Mouse (Mus musculus): ENCODE results near the gene Dip2b. TPM values are rescaled to one million over a fixed set of nuclear protein-coding genes. Genes with fewer than 3 reads are reported as not detected.

Dip2b gene
- polyA plus RNA-seq, 1 experiment from 2014 or later: 21.1 TPM

DNA sequence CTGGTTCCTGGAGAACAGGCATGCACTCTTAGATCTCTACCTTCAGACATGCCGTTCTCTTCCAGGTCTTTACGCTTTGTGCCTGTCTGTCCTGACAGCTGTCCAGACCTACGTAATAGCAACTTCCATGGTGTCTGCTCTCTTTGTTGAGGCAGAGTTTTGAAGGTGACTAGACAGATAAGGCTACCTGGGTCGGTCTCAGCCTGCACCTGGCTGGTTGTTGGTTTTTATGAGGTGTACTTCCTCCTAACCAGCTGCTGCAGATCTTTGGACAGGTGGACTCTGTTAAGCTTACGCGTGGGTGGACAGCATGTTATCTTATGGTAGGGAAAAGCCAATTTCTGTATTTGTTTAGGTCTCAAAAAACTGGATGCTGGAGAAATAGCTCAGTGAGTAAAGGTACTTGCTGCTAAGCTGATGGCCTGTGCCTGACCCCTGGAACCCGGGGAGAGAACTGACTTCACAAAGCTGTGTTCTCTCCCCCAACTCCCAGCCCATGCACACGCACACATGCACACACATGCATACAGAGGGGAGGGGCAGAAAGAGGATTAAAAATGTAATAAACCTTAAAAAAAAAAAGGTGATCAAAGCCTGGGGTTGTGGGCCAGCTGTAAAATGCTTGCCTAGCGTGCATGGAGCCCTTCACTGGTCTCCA is 74.0 kb downstream of the Dip2b start:
- no peaks in the 10 kb centered on the region for H3K27me3 ChIP-seq (replicated peaks; ENCODE audit: control insufficient read depth, insufficient read depth, low read length)
- H3K9me3 ChIP-seq (ENCODE audit: control insufficient read depth, low read length): no peaks in the 10 kb centered on the region
- 91% methylated on average over 9 of the region's 9 CpGs for WGBS
- H3K36me3 ChIP-seq (ENCODE audit: control insufficient read depth, insufficient read depth): no peaks in the 10 kb centered on the region
- no peak overlapping the region for H3K27ac ChIP-seq (ENCODE audit: low read length)
- H3K4me3 ChIP-seq (replicated peaks; ENCODE audit: low read length): no peak overlapping the region
- ATAC-seq: no peak
- no peak overlapping the region for H3K4me2 ChIP-seq (ENCODE audit: low read length)
- H3K9ac ChIP-seq (replicated peaks; ENCODE audit: low read depth, low read length): no peak overlapping the region
- peaks cover 17% of the 10 kb centered on the region for H3K4me1 ChIP-seq (replicated peaks; ENCODE audit: control insufficient read depth, insufficient read depth, low read length)

DNA sequence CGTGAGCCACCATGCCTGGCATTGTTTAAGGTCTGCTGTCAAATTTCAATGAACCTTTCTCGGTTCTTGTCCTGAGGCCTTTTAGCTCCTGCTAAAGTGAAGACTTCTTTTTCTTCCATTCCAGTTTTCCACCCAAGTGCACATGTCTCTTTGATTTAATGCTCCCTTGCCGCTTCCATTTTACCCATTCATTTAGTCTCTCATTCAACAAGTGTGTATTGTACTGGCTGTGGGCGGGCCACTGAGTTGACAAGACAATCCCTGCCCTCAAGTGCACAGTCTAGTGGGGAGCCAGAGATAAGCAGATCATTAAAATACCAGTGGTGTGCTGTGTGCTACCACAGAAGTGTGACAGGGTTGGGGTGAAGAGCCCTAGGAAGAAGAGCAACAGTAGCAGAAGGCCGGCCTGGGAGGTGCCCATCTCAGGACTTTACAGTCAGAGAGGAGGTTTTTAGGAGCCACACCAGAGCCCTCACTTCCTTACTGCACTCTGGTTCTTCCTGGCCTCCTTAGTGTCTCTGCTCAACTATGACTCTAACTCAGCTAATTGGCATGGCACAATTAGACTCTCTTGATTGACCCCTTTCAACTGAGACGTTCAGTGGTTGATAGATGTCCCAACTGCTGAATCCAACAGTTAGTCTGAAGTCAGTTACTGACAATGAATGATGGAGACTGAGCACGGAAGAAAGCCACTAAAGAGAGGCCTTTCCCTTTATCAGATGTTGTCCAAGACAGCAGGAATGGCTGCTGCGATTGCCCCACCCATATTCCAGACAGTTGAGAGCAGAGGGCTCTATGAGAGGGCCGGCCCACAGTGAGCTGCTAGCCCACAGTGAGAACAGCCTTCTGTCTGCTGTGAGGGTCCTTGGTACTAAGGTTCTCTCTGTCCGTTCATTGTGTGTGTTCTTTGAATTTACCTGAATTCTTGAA is 75.1 kb downstream of the Dip2b start:
- Histone ChIP-seq H3K36me3 (ENCODE audit: control insufficient read depth, insufficient read depth) (no peaks in the 10 kb centered on the region), H3K9ac (replicated peaks; ENCODE audit: low read depth, low read length) (no peak overlapping the region), H3K9me3 (ENCODE audit: control insufficient read depth, low read length) (no peaks in the 10 kb centered on the region), H3K4me3 (replicated peaks; ENCODE audit: low read length) (no peak overlapping the region), H3K27me3 (replicated peaks; ENCODE audit: control insufficient read depth, insufficient read depth, low read length) (no peaks in the 10 kb centered on the region), H3K4me2 (ENCODE audit: low read length) (no peak overlapping the region), H3K27ac (ENCODE audit: low read length) (no peak overlapping the region), H3K4me1 (replicated peaks; ENCODE audit: control insufficient read depth, insufficient read depth, low read length) (peaks cover 12% of the 10 kb centered on the region)
- WGBS: 30% methylated on average over 10 of the region's 10 CpGs
- ATAC-seq: no peak

DNA sequence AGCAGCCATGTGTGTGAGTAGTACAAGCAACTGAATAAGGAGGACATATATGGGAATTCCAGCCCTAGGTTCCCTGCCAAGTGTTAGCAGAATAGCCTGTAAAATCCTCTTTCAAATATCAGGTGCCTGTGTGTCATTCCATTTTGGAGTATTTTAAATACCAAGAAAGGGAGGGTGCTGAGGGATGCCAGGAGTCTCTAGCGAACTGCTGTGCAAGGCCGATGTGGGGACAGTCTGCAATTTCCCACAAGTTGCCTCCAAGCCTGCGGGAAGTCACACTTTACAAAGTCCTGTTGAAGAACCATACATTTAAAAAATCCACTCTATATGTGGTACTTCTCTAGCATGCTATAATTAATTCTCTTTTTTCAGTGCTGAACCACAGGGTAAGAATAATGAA is 77.0 kb downstream of the Dip2b start:
- Histone ChIP-seq H3K4me3 (replicated peaks; ENCODE audit: low read length) (no peak overlapping the region), H3K9me3 (ENCODE audit: control insufficient read depth, low read length) (no peaks in the 10 kb centered on the region), H3K27ac (ENCODE audit: low read length) (no peak overlapping the region), H3K27me3 (replicated peaks; ENCODE audit: control insufficient read depth, insufficient read depth, low read length) (no peaks in the 10 kb centered on the region), H3K4me1 (replicated peaks; ENCODE audit: control insufficient read depth, insufficient read depth, low read length) (peaks cover 8% of the 10 kb centered on the region), H3K9ac (replicated peaks; ENCODE audit: low read depth, low read length) (no peak overlapping the region), H3K36me3 (ENCODE audit: control insufficient read depth, insufficient read depth) (no peaks in the 10 kb centered on the region), H3K4me2 (ENCODE audit: low read length) (no peak overlapping the region)
- 86% methylated on average over 3 of the region's 3 CpGs for WGBS
- ATAC-seq: no peak

DNA sequence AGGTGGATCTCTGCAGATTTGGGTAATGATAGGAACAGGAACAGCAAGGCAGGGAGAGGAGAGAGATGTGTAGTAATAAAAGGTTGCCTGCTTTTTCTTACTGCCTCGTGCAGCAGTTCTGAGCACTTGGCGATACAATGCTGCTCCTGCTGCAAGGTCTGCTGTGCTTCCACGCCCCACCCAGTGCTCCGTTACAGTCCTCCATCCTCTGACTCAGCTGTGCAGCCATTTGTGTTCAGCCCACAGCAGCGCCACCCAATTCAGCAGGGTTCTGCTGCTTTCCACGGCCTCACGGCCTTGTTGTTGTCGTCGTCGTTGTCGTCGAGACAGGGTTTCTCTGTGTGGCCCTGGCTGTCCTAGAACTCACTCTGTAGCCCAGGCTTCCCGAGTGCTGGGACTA is 77.9 kb downstream of the Dip2b start:
- no peaks in the 10 kb centered on the region for H3K9me3 ChIP-seq (ENCODE audit: control insufficient read depth, low read length)
- no peaks in the 10 kb centered on the region for H3K27me3 ChIP-seq (replicated peaks; ENCODE audit: control insufficient read depth, insufficient read depth, low read length)
- no peak overlapping the region for H3K4me2 ChIP-seq (ENCODE audit: low read length)
- peaks cover 8% of the 10 kb centered on the region for H3K4me1 ChIP-seq (replicated peaks; ENCODE audit: control insufficient read depth, insufficient read depth, low read length)
- H3K36me3 ChIP-seq (ENCODE audit: control insufficient read depth, insufficient read depth): no peaks in the 10 kb centered on the region
- no peak for ATAC-seq
- H3K27ac ChIP-seq (ENCODE audit: low read length): no peak overlapping the region
- H3K9ac ChIP-seq (replicated peaks; ENCODE audit: low read depth, low read length): no peak overlapping the region
- 89% methylated on average over 13 of the region's 13 CpGs for WGBS
- H3K4me3 ChIP-seq (replicated peaks; ENCODE audit: low read length): no peak overlapping the region

DNA sequence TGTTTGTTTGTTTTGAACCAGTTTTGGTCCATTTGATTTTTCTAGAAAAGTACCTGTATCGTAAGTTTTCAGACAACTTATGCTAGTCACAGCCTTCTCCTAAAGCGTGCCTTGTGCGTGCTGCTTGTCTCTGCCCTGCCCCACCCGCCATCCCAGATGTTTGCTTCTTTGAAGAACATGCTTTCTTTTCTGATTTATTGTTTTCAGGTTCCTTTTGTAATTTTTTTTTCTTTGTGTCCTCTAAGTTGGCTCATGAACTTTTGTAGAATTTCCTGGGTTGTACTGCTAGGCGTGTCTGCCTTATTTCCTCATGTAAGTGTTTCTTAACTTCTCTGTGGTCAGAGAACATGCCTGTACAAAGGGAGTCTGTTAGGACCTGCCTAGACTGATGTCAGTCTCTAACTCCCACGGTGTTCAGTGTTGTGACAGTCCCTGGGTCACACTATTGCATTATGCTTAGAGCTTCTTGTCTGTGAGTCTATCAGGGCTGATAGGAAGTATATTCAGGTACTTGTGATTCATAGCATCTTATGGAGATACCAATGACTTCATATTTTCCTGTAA is 80.8 kb downstream of the Dip2b start:
- no peak for ATAC-seq
- Histone ChIP-seq H3K27me3 (replicated peaks; ENCODE audit: control insufficient read depth, insufficient read depth, low read length) (no peaks in the 10 kb centered on the region), H3K4me1 (replicated peaks; ENCODE audit: control insufficient read depth, insufficient read depth, low read length) (no peaks in the 10 kb centered on the region), H3K27ac (ENCODE audit: low read length) (no peak overlapping the region), H3K9me3 (ENCODE audit: control insufficient read depth, low read length) (no peaks in the 10 kb centered on the region), H3K4me2 (ENCODE audit: low read length) (no peak overlapping the region), H3K4me3 (replicated peaks; ENCODE audit: low read length) (no peak overlapping the region), H3K36me3 (ENCODE audit: control insufficient read depth, insufficient read depth) (no peaks in the 10 kb centered on the region), H3K9ac (replicated peaks; ENCODE audit: low read depth, low read length) (no peak overlapping the region)
- 85% methylated on average over 6 of the region's 6 CpGs for WGBS

DNA sequence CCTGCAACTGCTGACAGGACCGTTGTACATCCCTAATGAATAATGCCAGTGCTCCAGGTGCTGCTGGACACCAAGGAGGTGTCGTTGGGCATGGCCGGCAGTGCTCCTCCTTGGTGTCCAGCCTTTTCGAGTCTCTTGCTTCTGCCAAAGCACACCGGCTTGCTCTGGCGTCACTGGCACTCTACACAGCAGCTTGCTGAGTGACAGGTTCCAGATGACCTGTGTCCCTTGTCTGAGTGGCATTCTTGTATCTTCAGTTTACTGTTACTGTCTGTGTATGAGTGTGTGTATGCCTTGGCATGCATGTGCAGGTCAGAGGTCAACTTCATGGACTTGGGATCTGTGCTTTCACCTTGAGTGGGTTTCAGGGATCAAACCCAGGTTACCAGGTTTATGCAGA is 83.0 kb downstream of the Dip2b start:
- H3K27ac ChIP-seq (ENCODE audit: low read length): no peak overlapping the region
- H3K4me2 ChIP-seq (ENCODE audit: low read length): no peak overlapping the region
- no peak overlapping the region for H3K9ac ChIP-seq (replicated peaks; ENCODE audit: low read depth, low read length)
- H3K27me3 ChIP-seq (replicated peaks; ENCODE audit: control insufficient read depth, insufficient read depth, low read length): no peaks in the 10 kb centered on the region
- no peaks in the 10 kb centered on the region for H3K36me3 ChIP-seq (ENCODE audit: control insufficient read depth, insufficient read depth)
- ATAC-seq: no peak
- peaks cover 5% of the 10 kb centered on the region; the same call in 1 of the 2 replicates for H3K4me1 ChIP-seq (replicated peaks; ENCODE audit: control insufficient read depth, insufficient read depth, low read length)
- 95% methylated on average over 6 of the region's 6 CpGs for WGBS
- H3K9me3 ChIP-seq (ENCODE audit: control insufficient read depth, low read length): no peaks in the 10 kb centered on the region
- H3K4me3 ChIP-seq (replicated peaks; ENCODE audit: low read length): no peak overlapping the region

DNA sequence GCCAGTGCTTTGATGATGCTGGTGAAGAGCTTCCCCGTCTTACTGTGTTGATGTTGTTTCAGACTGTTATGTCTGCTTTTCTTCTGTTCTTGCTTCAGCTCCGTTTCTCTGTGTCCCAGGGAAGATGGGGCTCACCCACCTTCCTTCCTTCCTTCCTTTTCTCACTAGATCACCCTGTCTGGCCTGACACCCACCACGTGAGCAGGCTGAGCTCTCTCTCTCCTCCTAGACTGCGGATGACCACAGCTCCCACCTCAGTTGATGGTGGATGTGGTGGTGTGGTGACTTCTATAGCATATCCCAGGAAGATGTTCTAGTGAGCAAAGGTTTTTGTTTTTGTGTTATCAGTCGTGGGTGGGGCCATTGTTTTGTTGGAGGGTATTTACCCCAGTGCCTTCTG is 85.4 kb downstream of the Dip2b start:
- H3K27me3 ChIP-seq (replicated peaks; ENCODE audit: control insufficient read depth, insufficient read depth, low read length): no peaks in the 10 kb centered on the region
- no peak for ATAC-seq
- H3K4me3 ChIP-seq (replicated peaks; ENCODE audit: low read length): no peak overlapping the region
- H3K9me3 ChIP-seq (ENCODE audit: control insufficient read depth, low read length): no peaks in the 10 kb centered on the region
- H3K4me1 ChIP-seq (replicated peaks; ENCODE audit: control insufficient read depth, insufficient read depth, low read length): peaks cover 8% of the 10 kb centered on the region; the same call in 1 of the 2 replicates
- no peak overlapping the region for H3K9ac ChIP-seq (replicated peaks; ENCODE audit: low read depth, low read length)
- no peaks in the 10 kb centered on the region for H3K36me3 ChIP-seq (ENCODE audit: control insufficient read depth, insufficient read depth)
- H3K27ac ChIP-seq (ENCODE audit: low read length): no peak overlapping the region
- WGBS: 72% methylated on average over 5 of the region's 5 CpGs
- no peak overlapping the region for H3K4me2 ChIP-seq (ENCODE audit: low read length)

DNA sequence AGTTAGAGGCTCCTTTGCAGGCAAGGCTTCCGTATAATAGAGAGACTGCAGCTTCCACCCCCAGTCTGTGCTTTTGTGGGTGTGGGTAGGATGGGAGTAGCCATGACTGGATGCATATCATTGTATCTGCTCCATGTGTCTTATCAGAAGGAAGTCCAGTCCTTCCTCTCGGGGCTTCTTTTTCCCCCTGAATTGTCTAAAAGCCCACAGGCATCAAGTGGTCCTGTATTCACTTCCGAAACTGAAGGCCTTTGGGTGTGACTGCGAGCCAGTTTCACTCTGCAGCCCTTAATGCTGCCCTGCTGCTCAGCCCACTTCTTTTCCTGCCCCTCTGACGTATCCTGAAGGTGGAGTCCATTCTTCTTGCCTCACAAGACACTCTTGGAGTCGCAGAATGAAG is 86.8 kb downstream of the Dip2b start:
- Histone ChIP-seq H3K27ac (ENCODE audit: low read length) (no peak overlapping the region), H3K4me2 (ENCODE audit: low read length) (no peak overlapping the region), H3K4me3 (replicated peaks; ENCODE audit: low read length) (no peak overlapping the region), H3K9me3 (ENCODE audit: control insufficient read depth, low read length) (no peaks in the 10 kb centered on the region), H3K9ac (replicated peaks; ENCODE audit: low read depth, low read length) (no peak overlapping the region), H3K4me1 (replicated peaks; ENCODE audit: control insufficient read depth, insufficient read depth, low read length) (peaks cover 8% of the 10 kb centered on the region; the same call in 1 of the 2 replicates), H3K36me3 (ENCODE audit: control insufficient read depth, insufficient read depth) (no peaks in the 10 kb centered on the region), H3K27me3 (replicated peaks; ENCODE audit: control insufficient read depth, insufficient read depth, low read length) (no peaks in the 10 kb centered on the region)
- ATAC-seq: no peak
- WGBS: 87% methylated on average over 6 of the region's 6 CpGs

DNA sequence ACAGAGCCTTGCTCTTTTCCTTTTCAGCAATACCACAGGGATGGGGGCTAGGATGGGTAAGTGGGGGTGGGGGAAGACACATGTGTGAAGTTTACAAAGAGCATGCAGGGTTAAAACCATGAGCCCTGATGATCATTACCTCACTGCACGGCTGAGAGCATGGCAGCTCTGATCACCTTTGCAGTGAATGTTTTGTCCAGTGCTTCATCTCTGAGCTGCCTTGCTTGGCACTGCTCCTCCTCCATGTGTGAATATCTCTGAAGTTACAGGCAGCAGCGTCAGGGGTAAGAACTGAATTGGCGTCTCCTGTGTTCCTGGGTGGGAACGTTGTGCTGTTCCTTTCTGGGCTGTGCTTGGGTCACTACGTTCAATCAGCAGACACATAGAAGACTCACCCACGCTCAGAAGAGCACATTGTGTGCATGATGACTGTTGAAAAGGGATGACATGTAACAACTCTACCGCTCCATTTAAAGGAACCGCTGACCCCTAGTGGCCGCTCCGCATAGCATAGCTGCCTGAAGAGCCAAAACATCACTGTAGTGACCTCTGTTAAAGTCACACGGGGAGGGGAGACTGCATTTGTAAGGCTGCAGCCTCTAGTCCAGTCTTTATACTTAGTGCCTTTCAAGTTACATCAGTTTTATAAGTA is 88.1 kb downstream of the Dip2b start:
- Histone ChIP-seq H3K9me3 (ENCODE audit: control insufficient read depth, low read length) (no peaks in the 10 kb centered on the region), H3K27ac (ENCODE audit: low read length) (no peak overlapping the region), H3K36me3 (ENCODE audit: control insufficient read depth, insufficient read depth) (no peaks in the 10 kb centered on the region), H3K9ac (replicated peaks; ENCODE audit: low read depth, low read length) (no peak overlapping the region), H3K4me1 (replicated peaks; ENCODE audit: control insufficient read depth, insufficient read depth, low read length) (peaks cover 8% of the 10 kb centered on the region; the same call in 1 of the 2 replicates), H3K27me3 (replicated peaks; ENCODE audit: control insufficient read depth, insufficient read depth, low read length) (no peaks in the 10 kb centered on the region), H3K4me2 (ENCODE audit: low read length) (no peak overlapping the region), H3K4me3 (replicated peaks; ENCODE audit: low read length) (no peak overlapping the region)
- peak; percentile 83 for ATAC-seq
- WGBS: 5% methylated on average over 11 of the region's 11 CpGs

Data from forebrain, embryonic 16.5 days (tissue).